Mouse (Mus musculus) C2C12 (cell line): ENCODE data around the gene Tpcn1.

Source experiments
- CEBPB ChIP-seq: IDR thresholded peaks from one replicate; pipeline ENCODE4 v1.6.1; 2011; ENCODE audit warnings: low read depth, mild to moderate bottlenecking, control low read depth, moderate library complexity
- CTCF ChIP-seq: IDR thresholded peaks from one replicate; pipeline ENCODE4 v1.5.1; 2011; ENCODE audit not compliant: control insufficient read depth, insufficient read depth, insufficient read length
- MAX ChIP-seq: IDR thresholded peaks from one replicate; pipeline ENCODE4 v1.6.1; 2011; ENCODE audit warnings: mild to moderate bottlenecking, control low read depth
- MYOD1 ChIP-seq: IDR thresholded peaks from one replicate; pipeline ENCODE4 v1.6.1; 2011; ENCODE audit warnings: low read depth; ENCODE audit not compliant: control insufficient read depth, insufficient read length
- MYOG ChIP-seq: IDR thresholded peaks from one replicate; pipeline ENCODE4 v1.6.1; 2011; ENCODE audit not compliant: control insufficient read depth, insufficient read length; ENCODE audit errors: extremely low read depth

GRCm38 (mm10) chr5:120548236-120548850 lies 40.1 kb downstream of the Tpcn1 start:
- no peak for TF ChIP-seq CTCF
- TF ChIP-seq MAX = no peak
- no peak for TF ChIP-seq MYOD1
- no peak for TF ChIP-seq MYOG
- TF ChIP-seq CEBPB = no peak
